Mouse (Mus musculus) lung, adult 2 months (tissue): Measurements from ENCODE around the gene Fpgs.

Experiments used
- CTCF ChIP-seq: fragments of 200-500 bp; IDR thresholded peaks from 2 replicates; pipeline ENCODE4 v1.5.1; 2011; ENCODE audit warnings: mild to moderate bottlenecking, low read length, control low read depth; ENCODE audit not compliant: insufficient read depth
- POLR2A ChIP-seq: fragments of 200-500 bp; IDR thresholded peaks from 2 replicates; pipeline ENCODE4 v1.6.1; 2011; ENCODE audit warnings: low read depth, mild to moderate bottlenecking, control low read depth, low read length, borderline replicate concordance; ENCODE audit errors: extremely low read depth

GRCm38 (mm10) chr2:32699680-32700079 lies 4.3 kb downstream of the Fpgs start:
- no peak for TF ChIP-seq POLR2A
- TF ChIP-seq CTCF = no peak
